In genomic region chr7:25068724-25069123, GRCm38 (mm10) we compare ENCODE assay signal across 9 mouse cellular contexts. TPM values are rescaled to one million over a fixed set of nuclear protein-coding genes. Genes with fewer than 3 reads are reported as not detected.
A peak's percentile ranks its signal among the peaks of the same experiment; 100 is the strongest.
DNase-seq lines count a peak whose midpoint lies in the region; ATAC-seq and TF ChIP-seq lines count a peak whose summit lies in the region.
"Had no signal": no experiment of that assay in that cellular context is flagged by ENCODE, and none has a peak within 500 bp of the region (broad histone marks: within the 10 kb centered on the region; RNA-seq: fewer than 3 reads in every experiment).

No protein-coding gene starts in this region.

- H3K36me3 ChIP-seq in embryonic facial prominence, embryonic 11.5 days (replicated peaks; ENCODE audit: control insufficient read depth, insufficient read depth, low read depth, low read length) = no peaks in the 10 kb centered on the region; the same call in none of the 2 replicates
- H3K36me3 ChIP-seq in hindbrain, embryonic 16.5 days (ENCODE audit: control insufficient read depth, insufficient read depth, low read length) = peaks cover 22% of the 10 kb centered on the region
- peaks cover 46% of the 10 kb centered on the region for H3K36me3 ChIP-seq in midbrain, embryonic 13.5 days
- peaks cover 53% of the 10 kb centered on the region for H3K36me3 ChIP-seq in heart, embryonic 12.5 days
- H3K36me3 ChIP-seq in kidney, adult 2 months (ENCODE audit: control insufficient read depth, insufficient read depth, low read length) = no peaks in the 10 kb centered on the region

- 8% methylated on average over 2 of the region's 2 CpGs for WGBS in embryonic facial prominence, embryonic 11.5 days
- WGBS in hindbrain, embryonic 16.5 days = 12% methylated on average over 2 of the region's 2 CpGs
- WGBS in midbrain, embryonic 13.5 days = 3% methylated on average over 2 of the region's 2 CpGs
- WGBS in heart, embryonic 12.5 days = 49% methylated on average over 2 of the region's 2 CpGs
- WGBS in kidney, adult 2 months = 50% methylated on average over 2 of the region's 2 CpGs

- H3K27me3 ChIP-seq in embryonic facial prominence, embryonic 11.5 days (ENCODE audit: control insufficient read depth, insufficient read depth, low read length) = no peaks in the 10 kb centered on the region
- H3K27me3 ChIP-seq in hindbrain, embryonic 16.5 days (replicated peaks; ENCODE audit: control insufficient read depth, insufficient read depth, low read length) = no peaks in the 10 kb centered on the region
- H3K27me3 ChIP-seq in midbrain, embryonic 13.5 days = no peaks in the 10 kb centered on the region
- H3K27me3 ChIP-seq in heart, embryonic 12.5 days (replicated peaks) = no peaks in the 10 kb centered on the region
- no peaks in the 10 kb centered on the region for H3K27me3 ChIP-seq in kidney, adult 2 months (replicated peaks; ENCODE audit: control insufficient read depth, insufficient read depth, low read length)

- no peak for ATAC-seq in embryonic facial prominence, embryonic 11.5 days (replicated peaks; ENCODE audit: insufficient number of reproducible peaks, low FRiP score, low TSS enrichment, low read depth)
- ATAC-seq in hindbrain, embryonic 16.5 days = no peak
- peak; percentile 55 for ATAC-seq in midbrain, embryonic 13.5 days
- ATAC-seq in heart, embryonic 12.5 days (ENCODE audit: insufficient number of reproducible peaks, low FRiP score) = no peak

- H3K4me3 ChIP-seq in embryonic facial prominence, embryonic 11.5 days (ENCODE audit: low read depth, low read length) = no peak overlapping the region
- no peak overlapping the region for H3K4me3 ChIP-seq in hindbrain, embryonic 16.5 days (ENCODE audit: low read length)
- H3K4me3 ChIP-seq in midbrain, embryonic 13.5 days (replicated peaks) = 0 out of 2 replicates have a peak overlapping the region, but pooled peaks have one; percentile 11
- no peak overlapping the region for H3K4me3 ChIP-seq in heart, embryonic 12.5 days
- no peak overlapping the region for H3K4me3 ChIP-seq in kidney, adult 2 months (ENCODE audit: insufficient read depth, low read depth, low read length)

- H3K27ac ChIP-seq in embryonic facial prominence, embryonic 11.5 days (replicated peaks; ENCODE audit: low read depth, low read length) = no peak overlapping the region
- H3K27ac ChIP-seq in hindbrain, embryonic 16.5 days (ENCODE audit: low read depth, low read length) = no peak overlapping the region
- peak overlapping the region; percentile 16; the same call in 1 of the 2 replicates for H3K27ac ChIP-seq in midbrain, embryonic 13.5 days
- no peak overlapping the region for H3K27ac ChIP-seq in heart, embryonic 12.5 days (ENCODE audit: poor library complexity, severe bottlenecking)
- H3K27ac ChIP-seq in kidney, adult 2 months (ENCODE audit: insufficient read depth, low read depth, low read length) = no peak overlapping the region

- H3K9me3 ChIP-seq in embryonic facial prominence, embryonic 11.5 days (replicated peaks; ENCODE audit: control insufficient read depth, low read length) = no peaks in the 10 kb centered on the region
- no peaks in the 10 kb centered on the region for H3K9me3 ChIP-seq in hindbrain, embryonic 16.5 days (ENCODE audit: control insufficient read depth, low read length)
- H3K9me3 ChIP-seq in midbrain, embryonic 13.5 days = no peaks in the 10 kb centered on the region
- H3K9me3 ChIP-seq in heart, embryonic 12.5 days (replicated peaks) = no peaks in the 10 kb centered on the region

- TF ChIP-seq CTCF in kidney, adult 2 months (conservative IDR thresholded peaks at IDR 0.05; ENCODE audit: insufficient read depth, insufficient read length, low read depth, low read length) = no peak

- no peaks in the 10 kb centered on the region for H3K4me1 ChIP-seq in embryonic facial prominence, embryonic 11.5 days (ENCODE audit: control insufficient read depth, insufficient read depth, low read length)
- H3K4me1 ChIP-seq in hindbrain, embryonic 16.5 days (ENCODE audit: control insufficient read depth, insufficient read depth, low read depth, low read length) = peaks cover 38% of the 10 kb centered on the region
- H3K4me1 ChIP-seq in midbrain, embryonic 13.5 days (replicated peaks) = peaks cover 49% of the 10 kb centered on the region
- peaks cover 33% of the 10 kb centered on the region for H3K4me1 ChIP-seq in heart, embryonic 12.5 days (replicated peaks)
- H3K4me1 ChIP-seq in kidney, adult 2 months (ENCODE audit: control insufficient read depth, insufficient read depth, low read length) = no peaks in the 10 kb centered on the region

- peak; percentile 55 for DNase-seq in MN1 (ENCODE audit: low spot score)
- peak; percentile 40 for DNase-seq in embryonic facial prominence, embryonic 11.5 days (ENCODE audit: low spot score)
- DNase-seq in ovary, postnatal 14 days (ENCODE audit: low spot score) = no peak
- DNase-seq in urinary bladder, adult 2 months (ENCODE audit: low spot score) = no peak
- DNase-seq in kidney, adult 2 months = no peak
- DNase-seq: adrenal gland, postnatal 10 days had no signal

- TF ChIP-seq POLR2A in kidney, adult 2 months (IDR thresholded peaks at IDR 0.05; ENCODE audit: low read depth, low read length) = no peak

- H3K9ac ChIP-seq in embryonic facial prominence, embryonic 11.5 days (replicated peaks; ENCODE audit: low read length) = no peak overlapping the region
- no peak overlapping the region for H3K9ac ChIP-seq in hindbrain, embryonic 16.5 days (ENCODE audit: low read depth, low read length)
- peak overlapping the region; percentile 52 for H3K9ac ChIP-seq in midbrain, embryonic 13.5 days (replicated peaks)
- no peak overlapping the region for H3K9ac ChIP-seq in heart, embryonic 12.5 days

- H3K4me2 ChIP-seq in embryonic facial prominence, embryonic 11.5 days (ENCODE audit: low read depth, low read length) = no peak overlapping the region
- peak overlapping the region; percentile 61 for H3K4me2 ChIP-seq in hindbrain, embryonic 16.5 days (ENCODE audit: low read length)
- peak overlapping the region; percentile 77 for H3K4me2 ChIP-seq in midbrain, embryonic 13.5 days (replicated peaks)
- no peak overlapping the region for H3K4me2 ChIP-seq in heart, embryonic 12.5 days

RNA-seq across cellular contexts. Expression of gene Grik5, which starts 3.4 kb away (rescaled TPM):
- 5.7 and 7.5 TPM in 2 replicates for polyA plus RNA-seq in embryonic facial prominence, embryonic 11.5 days (2014; fragmentation: Nextera tagmentation; extraction: Ambion mirVana)
- polyA plus RNA-seq in hindbrain, embryonic 16.5 days (2015; fragmentation: Nextera tagmentation; extraction: Ambion mirVana) = 12.5 and 15.8 TPM in 2 replicates
- polyA plus RNA-seq in midbrain, embryonic 13.5 days (2015; fragmentation: Nextera tagmentation; extraction: Ambion mirVana) = 14.0 and 19.4 TPM in 2 replicates
- 7.7 and 7.9 TPM in 2 replicates for polyA plus RNA-seq in heart, embryonic 12.5 days (2016; fragmentation: Nextera tagmentation; extraction: Ambion mirVana)
- 30.7 and 34.7 TPM in 2 replicates for polyA plus RNA-seq in urinary bladder, adult 2 months (2012; rRNA removed)
- 17.1 and 24.3 TPM in 2 replicates for polyA plus RNA-seq in kidney, adult 2 months (2012; rRNA removed)

RNA-seq across cellular contexts. Expression of gene Zfp574, which starts 3.6 kb away (rescaled TPM):
- 17.2 and 22.0 TPM in 2 replicates for polyA plus RNA-seq in embryonic facial prominence, embryonic 11.5 days (2014; fragmentation: Nextera tagmentation; extraction: Ambion mirVana)
- polyA plus RNA-seq in hindbrain, embryonic 16.5 days (2015; fragmentation: Nextera tagmentation; extraction: Ambion mirVana) = 30.0 and 39.7 TPM in 2 replicates
- polyA plus RNA-seq in midbrain, embryonic 13.5 days (2015; fragmentation: Nextera tagmentation; extraction: Ambion mirVana) = 36.1 and 36.4 TPM in 2 replicates
- 24.4 and 24.5 TPM in 2 replicates for polyA plus RNA-seq in heart, embryonic 12.5 days (2016; fragmentation: Nextera tagmentation; extraction: Ambion mirVana)
- 23.1 and 27.7 TPM in 2 replicates for polyA plus RNA-seq in urinary bladder, adult 2 months (2012; rRNA removed)
- 20.6 and 27.0 TPM in 2 replicates for polyA plus RNA-seq in kidney, adult 2 months (2012; rRNA removed)

Comparison
In these comparisons a context has a peak if more than half of its experiments do, and no peak if none do; other contexts are left out.
1. DNase-seq: peak in MN1 (single experiment) and embryonic facial prominence, embryonic 11.5 days (single experiment); none in ovary, postnatal 14 days (single experiment), urinary bladder, adult 2 months (single experiment) and kidney, adult 2 months (single experiment).
2. H3K4me2 ChIP-seq: peak in hindbrain, embryonic 16.5 days (single experiment) and midbrain, embryonic 13.5 days (single experiment); none in embryonic facial prominence, embryonic 11.5 days (single experiment) and heart, embryonic 12.5 days (single experiment).